Mouse (Mus musculus): ENCODE data around the gene Scgb1a1. TPM values are rescaled to one million over a fixed set of nuclear protein-coding genes. Genes with fewer than 3 reads are reported as not detected.
"Not testable (repeated sequence)": the region's sequence is repeated elsewhere in the genome, so short reads cannot be mapped to it uniquely, and the experiment has no call there.

Scgb1a1 gene
- total RNA-seq, 2 experiments from 2014 or later, result 0.63 TPM; not detected in 1

DNA sequence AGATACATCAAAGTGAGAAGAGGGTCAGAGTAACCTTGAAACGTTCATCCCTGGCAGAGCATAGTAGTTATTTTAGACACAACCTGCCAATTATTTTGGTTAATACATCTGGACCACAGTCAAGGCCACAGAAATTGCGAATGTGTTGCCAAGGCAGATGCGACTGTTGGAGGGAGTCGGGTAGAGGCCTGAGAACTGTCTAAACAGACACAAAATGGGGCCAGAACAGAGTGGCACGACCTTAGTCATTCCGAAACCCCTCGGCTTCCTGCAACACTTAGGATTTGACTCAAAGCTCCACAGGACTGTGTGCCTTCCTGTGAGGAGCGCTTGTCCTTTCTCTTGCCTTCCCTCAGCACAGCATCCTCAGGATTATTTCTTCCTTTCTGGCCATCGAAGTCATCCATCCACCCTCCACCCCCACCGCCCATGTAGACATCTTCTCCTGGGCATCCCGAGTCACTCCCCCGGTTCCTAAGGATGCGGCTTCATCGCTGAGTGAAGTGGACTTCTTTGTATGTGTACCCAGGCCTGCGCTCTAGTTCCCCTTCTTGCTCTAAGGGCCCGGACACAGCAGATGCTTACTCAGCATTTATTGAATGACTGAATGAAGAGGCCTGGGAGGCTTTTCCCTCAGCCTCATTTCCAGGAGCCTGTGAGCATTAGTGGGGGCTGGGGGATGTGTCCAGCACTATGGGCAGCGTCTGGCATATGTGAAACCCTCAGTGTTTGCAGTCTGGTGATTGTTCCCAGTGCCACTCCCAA lies 12.7 kb upstream of the Scgb1a1 start:
- peak; percentile 2 for DNase-seq

- no peak for DNase-seq
Measured at GRCm38 (mm10) chr19:9099751-9100150, 12.0 kb upstream of the Scgb1a1 start.

DNA sequence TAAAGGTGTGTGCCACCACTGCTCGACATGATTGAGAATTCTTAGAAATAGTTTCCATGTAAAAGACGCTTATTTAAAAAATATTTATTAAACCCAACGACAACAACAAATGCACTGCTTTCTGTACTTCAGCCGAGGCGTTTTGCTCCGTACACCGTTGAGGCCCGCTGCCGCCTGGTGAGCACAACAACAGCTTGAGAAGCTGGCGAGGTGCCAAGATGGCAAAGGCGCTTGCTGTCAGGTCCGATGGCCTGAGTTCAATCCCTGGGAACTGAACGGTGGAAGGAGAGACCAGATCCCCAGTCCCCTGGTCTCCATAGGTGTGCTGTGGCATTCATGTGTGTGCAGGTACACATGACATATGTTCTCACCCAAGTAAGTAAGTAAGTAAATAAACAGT lies 9.7 kb upstream of the Scgb1a1 start:
- peak; percentile 29 for DNase-seq

DNA sequence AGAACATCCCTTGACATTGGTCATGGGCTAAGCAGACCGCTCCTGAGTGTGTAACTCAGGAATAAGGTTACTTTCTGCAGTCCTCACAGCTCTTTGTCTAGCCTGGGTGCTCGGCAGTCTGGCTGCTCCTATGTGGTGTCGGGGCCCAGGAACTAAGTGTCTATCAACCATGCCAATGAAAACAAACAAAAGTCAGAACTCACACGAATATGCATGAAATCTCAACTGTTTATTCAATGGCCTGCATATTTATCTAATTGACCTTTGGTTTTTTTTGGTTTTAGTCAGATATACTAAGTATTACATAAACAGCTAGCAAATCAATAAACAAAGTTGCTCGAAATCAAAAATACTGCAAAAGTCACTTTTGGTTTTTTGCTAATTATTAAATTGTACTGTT lies 7.4 kb upstream of the Scgb1a1 start:
- no peak for DNase-seq

DNA sequence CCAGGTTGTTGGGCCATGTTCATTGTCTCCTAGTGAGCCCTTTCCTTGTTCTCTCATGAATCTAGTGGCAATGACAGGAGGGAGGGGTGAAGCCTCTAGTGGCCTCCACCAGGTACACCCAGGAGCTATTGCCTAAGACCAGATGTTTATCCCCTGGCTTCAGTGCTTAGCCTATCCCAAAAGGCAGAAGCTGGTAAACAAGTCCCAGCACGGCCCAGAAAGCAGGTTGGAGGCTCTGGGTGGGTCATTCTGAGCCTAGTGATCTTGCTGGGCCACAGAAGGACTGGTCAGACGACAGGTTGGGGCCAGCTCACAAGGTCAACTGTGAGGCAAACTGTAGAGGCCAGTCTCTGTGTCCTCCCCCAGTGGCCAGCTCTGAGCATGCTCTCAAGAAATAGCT lies 3.0 kb upstream of the Scgb1a1 start:
- DNase-seq, result no peak

DNA sequence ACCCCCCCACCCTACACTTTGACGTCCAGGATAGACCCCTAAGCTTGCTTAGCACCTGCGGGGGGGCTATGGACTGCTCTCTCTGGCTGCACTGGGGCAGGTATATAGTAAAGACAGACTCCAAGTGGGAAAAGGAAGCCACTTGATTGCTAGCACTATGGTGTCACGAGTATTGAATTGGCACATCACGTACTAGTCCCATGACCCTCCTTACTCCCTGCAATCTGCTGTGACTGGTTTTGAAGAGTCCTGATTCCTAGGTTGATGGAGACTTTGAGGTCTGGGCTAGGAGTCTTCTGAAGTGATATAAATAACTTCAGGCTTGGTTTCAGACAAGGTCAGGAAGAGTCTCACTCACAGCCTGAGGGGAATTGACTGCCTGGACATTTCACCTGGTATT lies 2.4 kb upstream of the Scgb1a1 start:
- DNase-seq, result no peak

DNA sequence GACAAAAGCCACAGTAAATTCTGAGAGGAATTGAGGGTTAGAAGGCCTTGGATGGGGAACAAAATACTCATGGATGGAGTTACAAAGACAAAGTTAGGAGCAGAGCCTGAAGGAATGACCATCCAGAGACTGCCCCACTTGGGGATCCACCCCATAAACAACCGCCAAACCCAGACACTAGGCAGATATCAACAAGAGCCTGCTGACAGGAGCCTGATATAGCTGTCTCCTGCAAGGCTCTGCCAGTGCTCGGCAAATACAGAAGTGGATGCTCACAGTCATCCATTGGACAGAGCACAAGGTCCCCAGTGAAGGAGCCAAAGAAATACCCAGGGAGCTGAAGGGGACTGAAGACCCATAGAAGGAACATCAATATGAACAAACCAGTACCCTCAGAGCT lies 3.9 kb downstream of the Scgb1a1 start:
- DNase-seq, result not testable (repeated sequence)

DNA sequence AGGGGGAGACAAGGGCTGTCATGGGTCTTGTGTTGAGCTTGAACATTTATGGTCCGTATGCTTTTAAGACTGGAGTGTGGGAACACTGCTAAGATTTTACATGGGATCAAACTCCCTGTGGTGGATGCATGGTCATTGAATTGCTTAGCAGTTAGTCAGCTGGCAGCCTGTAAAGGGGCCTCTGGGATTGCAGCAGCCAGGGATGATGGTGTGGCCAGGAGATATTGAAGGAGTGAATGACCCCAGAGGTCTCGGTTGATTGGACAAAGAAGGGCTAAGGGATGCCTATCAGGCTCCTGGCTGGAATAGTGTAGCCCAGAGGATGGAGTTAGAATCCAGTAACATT lies 4.8 kb downstream of the Scgb1a1 start:
- no peak for DNase-seq

DNA sequence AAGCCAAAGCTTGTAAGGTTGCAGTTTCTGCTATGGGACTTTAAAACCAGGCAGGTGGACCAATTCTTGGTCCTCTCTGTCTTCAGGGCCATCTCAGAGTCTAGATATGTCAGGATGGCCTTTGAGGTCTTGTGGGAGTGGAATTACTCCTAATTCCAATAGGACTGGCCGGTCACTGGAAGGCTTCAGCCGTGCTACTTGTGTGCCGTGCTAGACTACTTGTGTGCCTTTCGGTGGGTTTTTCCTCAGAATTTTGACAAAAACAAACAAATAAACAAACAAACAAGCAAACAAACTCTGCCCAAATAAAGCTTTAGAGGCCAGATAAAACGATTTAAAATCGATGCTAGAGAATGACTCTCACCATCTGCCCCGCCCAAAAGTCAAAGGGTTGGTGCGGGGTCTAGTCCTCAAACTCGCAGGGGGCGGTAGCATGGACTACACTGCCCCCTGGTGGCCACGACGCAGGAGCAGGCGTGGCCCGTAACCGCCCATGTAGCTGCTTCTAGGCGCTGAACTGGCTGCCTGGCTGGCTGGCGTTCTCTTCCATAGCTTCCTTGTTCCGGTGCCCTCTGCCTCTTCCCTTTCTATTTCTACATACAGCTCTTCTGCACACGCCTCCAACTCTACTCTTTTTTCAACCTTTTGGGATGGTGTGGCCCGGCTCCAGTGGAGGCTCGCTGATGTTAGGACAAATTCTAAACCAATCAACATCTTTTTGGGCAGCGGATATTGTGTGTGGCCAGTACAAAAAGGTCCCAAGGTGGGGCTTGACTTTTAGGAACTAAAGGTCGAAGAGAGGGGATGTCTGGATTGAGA lies 5.4 kb downstream of the Scgb1a1 start:
- peak; percentile 90 for DNase-seq

DNA sequence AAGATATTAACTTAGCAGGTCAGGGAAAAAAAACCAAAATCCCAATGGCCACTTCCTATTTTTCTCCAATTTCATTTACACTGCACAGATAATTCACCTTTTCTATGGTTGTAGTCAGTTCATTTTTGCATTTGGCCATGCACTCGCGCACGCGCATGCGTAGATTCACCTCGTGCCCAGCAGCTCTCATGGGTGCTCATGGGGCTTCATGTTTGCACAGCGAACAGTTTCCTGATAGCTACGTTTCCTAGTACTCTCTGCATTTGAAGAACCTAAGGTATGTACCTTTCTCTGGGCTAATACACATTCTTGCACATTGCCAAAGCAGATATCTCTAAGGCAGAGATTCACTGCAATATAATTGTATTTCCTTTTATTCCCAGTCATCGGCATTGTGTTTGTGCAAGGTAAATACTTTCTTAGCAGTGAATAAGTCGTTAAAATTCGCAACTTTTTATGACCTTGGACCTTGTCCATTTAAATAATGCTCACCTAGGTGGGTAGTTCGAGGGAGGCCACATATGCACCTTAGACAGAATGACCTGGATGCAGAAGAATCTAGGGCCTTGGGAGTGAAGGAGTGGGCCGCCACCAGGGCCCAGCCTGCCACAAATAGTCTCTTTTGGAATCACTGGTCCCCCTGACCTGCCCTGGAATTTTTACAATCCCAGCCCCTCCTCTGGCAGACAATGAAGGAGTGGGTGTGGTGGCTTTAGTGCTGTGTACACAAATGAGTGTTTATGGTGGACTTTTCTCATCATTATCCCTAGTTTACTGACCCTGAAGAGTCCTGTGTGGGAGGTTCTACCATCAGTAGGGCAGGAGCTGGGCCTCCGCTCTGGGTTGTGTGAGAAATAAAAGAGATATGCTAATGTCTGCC lies 6.2 kb downstream of the Scgb1a1 start:
- no peak for DNase-seq

- no peak for DNase-seq
Measured at GRCm38 (mm10) chr19:9079916-9080315, 7.8 kb downstream of the Scgb1a1 start.

GRCm38 (mm10) chr19:9076982-9077660 lies 10.6 kb downstream of the Scgb1a1 start:
- no peak for DNase-seq

GRCm38 (mm10) chr19:9076035-9076434 lies 11.7 kb downstream of the Scgb1a1 start:
- no peak for DNase-seq

- DNase-seq, result no peak
Measured at GRCm38 (mm10) chr19:9075558-9075957, 12.2 kb downstream of the Scgb1a1 start.

- no peak for DNase-seq
Measured at GRCm38 (mm10) chr19:9074424-9074823, 13.3 kb downstream of the Scgb1a1 start.

DNA sequence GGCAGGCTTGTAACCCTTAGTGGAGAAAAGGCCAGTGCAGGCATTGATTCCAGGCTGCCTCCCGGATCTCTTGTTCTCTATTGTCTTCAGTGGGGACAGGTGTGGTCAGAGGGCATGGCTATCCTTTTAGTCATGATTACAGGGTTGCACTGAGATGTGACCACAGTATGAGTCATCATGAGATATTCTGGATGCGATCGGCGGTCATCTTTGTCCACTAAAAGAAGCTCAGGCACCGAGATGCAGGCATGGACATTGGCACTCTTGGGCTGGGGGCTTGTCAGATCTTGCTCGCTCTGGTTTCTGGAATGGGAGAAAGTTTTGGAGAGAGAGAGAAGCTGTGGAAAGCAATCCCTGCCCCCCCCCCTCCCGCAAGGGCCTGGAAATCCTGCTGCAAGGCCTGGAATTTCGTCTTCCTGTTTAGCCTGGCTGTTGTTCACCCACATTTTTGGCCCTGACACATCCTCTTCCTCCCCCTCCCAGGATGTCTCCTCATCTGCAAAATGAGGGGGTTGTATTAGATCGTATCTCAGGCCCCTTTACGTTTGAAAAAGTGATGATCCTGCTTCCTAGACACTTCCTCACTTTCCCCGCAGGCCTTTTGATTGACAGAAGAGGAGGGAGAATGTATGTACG lies 13.9 kb downstream of the Scgb1a1 start:
- DNase-seq, result no peak

DNA sequence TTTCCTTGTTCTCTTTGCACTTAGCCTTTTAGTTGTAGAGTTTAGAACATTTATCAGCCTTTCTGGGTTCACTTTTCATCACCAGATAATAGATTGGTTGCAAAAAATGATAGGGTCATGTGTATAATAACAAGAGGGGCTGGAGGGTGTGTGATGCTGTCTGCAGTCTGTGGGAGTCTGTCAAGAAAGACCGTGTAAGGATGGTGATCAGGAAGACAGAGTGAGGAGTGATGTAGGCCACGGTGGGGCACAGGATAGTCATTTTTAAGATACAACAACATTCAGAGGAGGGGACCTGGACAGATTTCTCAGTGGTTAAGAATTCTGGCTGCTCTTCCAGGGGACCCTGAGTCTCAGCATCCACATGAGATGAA lies 15.6 kb downstream of the Scgb1a1 start:
- no peak for DNase-seq

DNA sequence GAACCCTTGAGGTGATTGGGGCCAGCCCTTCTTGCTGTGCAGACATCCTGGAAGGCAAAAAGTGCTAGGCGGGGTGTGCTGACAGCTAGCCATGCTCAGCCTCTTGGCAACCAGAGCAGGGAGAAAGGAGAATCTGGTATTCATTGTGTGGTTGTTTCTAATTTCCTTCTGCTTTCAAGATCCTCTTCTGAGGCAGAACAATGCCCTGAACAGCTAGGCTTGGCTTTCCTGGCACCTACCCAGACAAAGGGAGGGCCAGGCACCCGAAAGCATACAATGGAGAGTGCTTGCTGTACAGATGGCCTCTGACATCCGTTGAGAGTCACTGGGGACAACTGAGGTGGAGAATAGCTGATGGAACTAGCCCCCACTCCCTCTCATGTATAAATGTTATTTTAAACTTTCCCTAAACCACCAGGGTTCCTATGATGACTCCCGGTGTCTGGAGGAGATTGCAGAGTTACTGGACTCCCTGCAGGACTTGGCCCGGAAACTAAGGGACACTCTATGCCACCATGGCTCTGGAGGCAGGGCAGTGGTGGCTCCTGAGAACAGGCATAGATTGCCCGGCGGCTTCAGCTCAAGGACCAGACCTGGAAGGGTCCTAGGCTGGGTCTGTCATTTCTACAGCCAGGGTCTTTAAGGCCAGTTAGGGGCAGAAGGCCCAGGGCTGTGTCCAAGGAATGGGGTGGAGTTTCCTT lies 16.2 kb downstream of the Scgb1a1 start:
- peak; percentile 57 for DNase-seq

- no peak for DNase-seq
Measured at GRCm38 (mm10) chr19:9070316-9070715, 17.4 kb downstream of the Scgb1a1 start.

DNA sequence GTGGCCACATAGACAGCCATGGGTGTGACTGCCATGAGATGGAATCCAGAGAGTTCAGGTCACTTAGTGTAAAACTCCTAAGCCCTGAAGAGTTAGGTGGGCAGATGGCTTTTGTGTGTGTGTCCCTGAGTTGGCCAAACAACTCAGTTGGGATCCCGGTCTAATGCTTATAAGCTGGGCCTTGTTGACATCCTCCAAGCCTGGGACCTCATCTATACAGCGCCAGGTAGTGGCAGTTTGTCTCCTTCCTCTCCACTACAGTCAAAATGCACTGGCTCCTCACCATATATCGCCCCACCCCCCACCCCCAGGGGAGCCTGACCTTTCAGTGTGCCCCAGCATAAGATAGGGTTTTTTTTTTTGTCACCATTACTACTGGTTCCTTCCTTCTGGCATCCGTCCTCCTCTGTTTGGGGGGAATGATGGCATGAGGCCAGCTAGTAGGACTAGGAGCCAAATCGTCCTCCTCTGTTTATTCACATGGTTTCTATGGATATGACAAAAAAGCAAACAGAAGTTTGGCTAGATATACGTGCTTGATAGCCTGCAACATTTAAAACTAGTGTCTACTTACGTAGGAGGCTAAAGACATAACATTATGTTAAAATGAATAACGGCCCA lies 18.0 kb downstream of the Scgb1a1 start:
- no peak for DNase-seq

- no peak for DNase-seq
Measured at GRCm38 (mm10) chr19:9067292-9067691, 20.5 kb downstream of the Scgb1a1 start.
